In genomic region chr11:82950736-82951481, GRCm38 (mm10) we compare ENCODE assay signal across 8 mouse cellular contexts. TPM values are rescaled to one million over a fixed set of nuclear protein-coding genes. Genes with fewer than 3 reads are reported as not detected.
A peak's percentile ranks its signal among the peaks of the same experiment; 100 is the strongest.
DNase-seq lines count a peak whose midpoint lies in the region; ATAC-seq and TF ChIP-seq lines count a peak whose summit lies in the region.

Gene Slfn5, plus strand, starts transcription at chr11:82951349.

- TF ChIP-seq POLR2A in MEL (IDR thresholded peaks at IDR 0.05; ENCODE audit: control insufficient read depth in 1 of 2, insufficient read depth in 1 of 2, low read depth in 1 of 2, low read length in 2 of 2, poor library complexity in 1 of 2), result no peak

- H3K27me3 ChIP-seq in MEL (ENCODE audit: control insufficient read depth in 1 of 2, insufficient read depth in 2 of 2, low read length in 2 of 2), result no peaks in the 10 kb centered on the region; a peak in 1 of 4 replicates
- peaks cover 28% of the 10 kb centered on the region for H3K27me3 ChIP-seq in embryonic facial prominence, embryonic 11.5 days (ENCODE audit: control insufficient read depth, insufficient read depth, low read length)
- H3K27me3 ChIP-seq in heart, embryonic 14.5 days (ENCODE audit: control insufficient read depth, insufficient read depth, low read length), result peaks cover 8% of the 10 kb centered on the region
- H3K27me3 ChIP-seq in kidney, embryonic 15.5 days, result peaks cover 63% of the 10 kb centered on the region

- 0 out of 2 replicates have a peak within 1 kb of the TSS, but pooled peaks have one; percentile 7 for H3K4me2 ChIP-seq in embryonic facial prominence, embryonic 11.5 days (ENCODE audit: low read depth, low read length)
- H3K4me2 ChIP-seq in heart, embryonic 14.5 days (ENCODE audit: low read length), result peak within 1 kb of the TSS; percentile 71
- H3K4me2 ChIP-seq in kidney, embryonic 15.5 days, result peak within 1 kb of the TSS; percentile 51

- no peak for ATAC-seq in embryonic facial prominence, embryonic 11.5 days (replicated peaks; ENCODE audit: insufficient number of reproducible peaks, low FRiP score, low TSS enrichment, low read depth)
- ATAC-seq in heart, embryonic 14.5 days (ENCODE audit: insufficient number of reproducible peaks, insufficient read depth, low FRiP score, low read depth), result peak; percentile 56
- ATAC-seq in kidney, embryonic 15.5 days (replicated peaks; ENCODE audit: low FRiP score), result peak; percentile 66; the same call in 1 of the 2 replicates
- ATAC-seq in frontal cortex, adult (ENCODE audit: low TSS enrichment), result no peak

- H3K79me2 ChIP-seq in MEL (ENCODE audit: control insufficient read depth, insufficient read depth, low read length, poor library complexity), result no peaks in the 10 kb centered on the region

- TF ChIP-seq EP300 in MEL (IDR thresholded peaks at IDR 0.05; ENCODE audit: low read depth in 1 of 2, low read length in 2 of 2), result 0 out of 4 replicates have a peak, but pooled peaks of 1 of the 2 experiments have one; percentile 14

- H3K9me3 ChIP-seq in MEL (replicated peaks; ENCODE audit: insufficient read depth, low read length), result no peaks in the 10 kb centered on the region
- H3K9me3 ChIP-seq in embryonic facial prominence, embryonic 11.5 days (replicated peaks; ENCODE audit: control insufficient read depth, low read length), result no peaks in the 10 kb centered on the region
- no peaks in the 10 kb centered on the region for H3K9me3 ChIP-seq in heart, embryonic 14.5 days (ENCODE audit: control insufficient read depth, low read length)
- H3K9me3 ChIP-seq in kidney, embryonic 15.5 days (replicated peaks), result no peaks in the 10 kb centered on the region

- peaks cover 0 to 10% of the 10 kb centered on the region in 2 experiments; a peak in 2 of 4 replicates for H3K4me1 ChIP-seq in MEL (ENCODE audit: control insufficient read depth in 1 of 2, insufficient read depth in 2 of 2, low read length in 2 of 2)
- 0 out of 2 replicates have a peak, but pooled peaks cover 2% of the 10 kb centered on the region for H3K4me1 ChIP-seq in embryonic facial prominence, embryonic 11.5 days (ENCODE audit: control insufficient read depth, insufficient read depth, low read length)
- H3K4me1 ChIP-seq in heart, embryonic 14.5 days (ENCODE audit: control insufficient read depth in 2 of 2, insufficient read depth in 2 of 2, low read length in 2 of 2), result peaks cover 11 to 19% of the 10 kb centered on the region in 2 experiments
- H3K4me1 ChIP-seq in kidney, embryonic 15.5 days, result peaks cover 10% of the 10 kb centered on the region

- H3K36me3 ChIP-seq in MEL (ENCODE audit: control insufficient read depth in 1 of 2, insufficient read depth in 2 of 2, low read length in 2 of 2), result peaks cover 0 to 10% of the 10 kb centered on the region in 2 experiments; a peak in 2 of 4 replicates
- no peaks in the 10 kb centered on the region for H3K36me3 ChIP-seq in embryonic facial prominence, embryonic 11.5 days (replicated peaks; ENCODE audit: control insufficient read depth, insufficient read depth, low read depth, low read length)
- no peaks in the 10 kb centered on the region for H3K36me3 ChIP-seq in heart, embryonic 14.5 days (ENCODE audit: control insufficient read depth, insufficient read depth, low read length)
- no peaks in the 10 kb centered on the region for H3K36me3 ChIP-seq in kidney, embryonic 15.5 days

- no peak for DNase-seq in MEL (ENCODE audit: low read depth, low spot score)
- no peak for DNase-seq in embryonic facial prominence, embryonic 11.5 days (ENCODE audit: low spot score)
- peak; percentile 75 for DNase-seq in lung, postnatal 36 days
- DNase-seq in thymus, postnatal 4 days, result no peak
- no peak for DNase-seq in cerebellum, postnatal 25 days

- peak within 1 kb of the TSS; percentile 48 to 54 for H3K4me3 ChIP-seq in MEL (ENCODE audit: control insufficient read depth in 1 of 2, insufficient read depth in 1 of 2, low read depth in 2 of 2, low read length in 2 of 2)
- no peak within 1 kb of the TSS for H3K4me3 ChIP-seq in embryonic facial prominence, embryonic 11.5 days (ENCODE audit: low read depth, low read length)
- H3K4me3 ChIP-seq in heart, embryonic 14.5 days (ENCODE audit: control insufficient read depth in 1 of 2, insufficient read depth in 1 of 2, low read depth in 1 of 2, low read length in 2 of 2), result peak within 1 kb of the TSS; percentile 39 to 40
- peak within 1 kb of the TSS; percentile 37 for H3K4me3 ChIP-seq in kidney, embryonic 15.5 days (replicated peaks)

- no peak for TF ChIP-seq RAD21 in MEL (IDR thresholded peaks at IDR 0.05; ENCODE audit: low read depth, low read length)

- peak within 1 kb of the TSS; percentile 53 for H3K9ac ChIP-seq in MEL (ENCODE audit: control insufficient read depth, low read depth, low read length, poor library complexity, severe bottlenecking)
- H3K9ac ChIP-seq in embryonic facial prominence, embryonic 11.5 days (replicated peaks; ENCODE audit: low read length), result no peak within 1 kb of the TSS
- H3K9ac ChIP-seq in heart, embryonic 14.5 days (ENCODE audit: low read length), result peak within 1 kb of the TSS; percentile 62
- H3K9ac ChIP-seq in kidney, embryonic 15.5 days, result no peak within 1 kb of the TSS

- WGBS in embryonic facial prominence, embryonic 11.5 days, result 11% methylated on average over 10 of the region's 10 CpGs
- 7% methylated on average over 10 of the region's 10 CpGs for WGBS in heart, embryonic 14.5 days
- 5% methylated on average over 10 of the region's 10 CpGs for WGBS in kidney, embryonic 15.5 days

- peak within 1 kb of the TSS; percentile 57 for H3K27ac ChIP-seq in MEL (ENCODE audit: control insufficient read depth, low read depth, low read length)
- H3K27ac ChIP-seq in embryonic facial prominence, embryonic 11.5 days (replicated peaks; ENCODE audit: low read depth, low read length), result no peak within 1 kb of the TSS
- H3K27ac ChIP-seq in heart, embryonic 14.5 days (replicated peaks in 1 of 2; ENCODE audit: control insufficient read depth in 1 of 2, insufficient read depth in 1 of 2, low read depth in 2 of 2, low read length in 2 of 2), result peak within 1 kb of the TSS; percentile 64 to 69; a peak in 3 of 4 replicates
- peak within 1 kb of the TSS; percentile 76 for H3K27ac ChIP-seq in kidney, embryonic 15.5 days

- TF ChIP-seq CTCF in MEL (IDR thresholded peaks at IDR 0.05 in 2 of 3, conservative IDR thresholded peaks at IDR 0.05 in 1 of 3; ENCODE audit: control insufficient read depth in 1 of 3, insufficient read depth in 1 of 3, low read depth in 2 of 3, low read length in 3 of 3, poor library complexity in 1 of 3, severe bottlenecking in 1 of 3), result no peak

TF ChIP-seq in MEL, 35 proteins besides CTCF, POLR2A, EP300 and RAD21:
- TF ChIP-seq ZKSCAN1 (IDR thresholded peaks at IDR 0.05; ENCODE audit: low read depth, low read length) (no peak), HCFC1 (IDR thresholded peaks at IDR 0.05; ENCODE audit: low read depth, low read length) (no peak), KAT2A (conservative IDR thresholded peaks at IDR 0.05; ENCODE audit: low read depth, low read length) (no peak), CHD1 (IDR thresholded peaks at IDR 0.05; ENCODE audit: low read depth, low read length) (no peak), POLR2AphosphoS2 (IDR thresholded peaks at IDR 0.05; ENCODE audit: low read length) (no peak), POLR2AphosphoS5 (IDR thresholded peaks at IDR 0.05; ENCODE audit: borderline replicate concordance, low read depth, low read length) (no peak), ZMIZ1 (IDR thresholded peaks at IDR 0.05; ENCODE audit: low read depth, low read length) (no peak), NRF1 (IDR thresholded peaks at IDR 0.05; ENCODE audit: insufficient read depth, low read depth, low read length, poor library complexity, severe bottlenecking) (no peak), TCF12 (IDR thresholded peaks at IDR 0.05; ENCODE audit: low read depth, low read length) (no peak), JUND (IDR thresholded peaks at IDR 0.05; ENCODE audit: low read depth, low read length) (no peak)

RNA-seq across cellular contexts. Expression of gene Slfn5, which starts in this region (rescaled TPM):
- 3.6 and 5.7 TPM in 2 replicates for total RNA-seq in MEL (2012; rRNA removed)
- polyA plus RNA-seq in MEL (2012; ENCODE audit: insufficient read depth in 1 of 2, insufficient read length in 2 of 2, low read depth in 1 of 2, low replicate concordance in 2 of 2, missing spikeins in 1 of 2), result under 1 TPM in 1 of 2 experiments, not detected in 1; 0.67 TPM
- polyA plus RNA-seq in embryonic facial prominence, embryonic 11.5 days (2014; fragmentation: Nextera tagmentation; extraction: Ambion mirVana), result 0.90 and 1.4 TPM in 2 replicates
- 6.2 and 6.8 TPM in 2 replicates for polyA plus RNA-seq in heart, embryonic 14.5 days (2014; fragmentation: Nextera tagmentation; extraction: Ambion mirVana)
- 7.4 and 9.8 TPM in 2 replicates for polyA plus RNA-seq in kidney, embryonic 15.5 days (2015; fragmentation: Nextera tagmentation; extraction: Ambion mirVana)

Comparison
In these comparisons a context has a peak if more than half of its experiments do, and no peak if none do; other contexts are left out.
1. H3K9ac ChIP-seq: peak in MEL (single experiment) and heart, embryonic 14.5 days (single experiment); none in embryonic facial prominence, embryonic 11.5 days (single experiment) and kidney, embryonic 15.5 days (single experiment).
2. ATAC-seq: peak in heart, embryonic 14.5 days (single experiment) and kidney, embryonic 15.5 days (single experiment); none in embryonic facial prominence, embryonic 11.5 days (single experiment) and frontal cortex, adult (single experiment).
3. H3K4me2 ChIP-seq: peak in every context shown above with its lines; median percentile 71 in heart, embryonic 14.5 days; 51 in kidney, embryonic 15.5 days; 7 in embryonic facial prominence, embryonic 11.5 days.